Mouse (Mus musculus): ENCODE results near the gene Vdac1. TPM values are rescaled to one million over a fixed set of nuclear protein-coding genes. Genes with fewer than 3 reads are reported as not detected.
"Not testable (repeated sequence)": the region's sequence is repeated elsewhere in the genome, so short reads cannot be mapped to it uniquely, and the experiment has no call there.

Gene Vdac1
- polyA plus RNA-seq, 1 experiment from 2014 or later = 265 TPM

GRCm38 (mm10) chr11:52348156-52348555 is 12.5 kb upstream of the Vdac1 start:
- Histone ChIP-seq H3K27ac (ENCODE audit: low read depth, low read length) (no peak overlapping the region), H3K9ac (ENCODE audit: low read depth, low read length) (no peak overlapping the region), H3K36me3 (ENCODE audit: control insufficient read depth, insufficient read depth, low read length) (no peaks in the 10 kb centered on the region), H3K4me2 (replicated peaks; ENCODE audit: low read depth, low read length) (no peak overlapping the region), H3K4me1 (ENCODE audit: control insufficient read depth, insufficient read depth, low read length) (0 out of 2 replicates have a peak, but pooled peaks cover 4% of the 10 kb centered on the region), H3K4me3 (ENCODE audit: low read length) (no peak overlapping the region), H3K9me3 (ENCODE audit: control insufficient read depth, low read length) (no peaks in the 10 kb centered on the region), H3K27me3 (ENCODE audit: control insufficient read depth, insufficient read depth, low read length) (no peaks in the 10 kb centered on the region)
- no peak for ATAC-seq (ENCODE audit: low FRiP score, low TSS enrichment)
- WGBS = 86% methylated on average over 4 of the region's 4 CpGs

DNA sequence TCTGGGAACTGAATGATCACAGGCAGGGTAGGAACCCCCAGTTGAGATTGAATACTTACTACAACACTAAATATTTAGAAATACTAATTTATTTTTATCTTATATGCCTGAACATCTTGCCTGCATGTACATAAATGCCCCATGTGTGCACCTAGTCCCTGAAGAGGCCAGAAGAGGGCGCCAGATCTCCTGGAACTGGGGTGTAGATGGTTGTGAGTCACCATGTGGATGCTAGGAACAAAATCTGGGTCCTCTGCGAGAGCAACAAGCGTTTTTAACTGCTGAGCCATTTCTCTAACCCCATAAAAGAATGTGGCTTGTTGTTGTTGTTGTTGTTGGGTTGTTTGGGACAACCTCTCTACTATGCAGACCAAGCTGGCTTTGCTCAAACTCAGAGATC is 11.9 kb upstream of the Vdac1 start:
- no peak overlapping the region for H3K27ac ChIP-seq (ENCODE audit: low read depth, low read length)
- H3K4me1 ChIP-seq (ENCODE audit: control insufficient read depth, insufficient read depth, low read length) = 0 out of 2 replicates have a peak, but pooled peaks cover 4% of the 10 kb centered on the region
- H3K9ac ChIP-seq (ENCODE audit: low read depth, low read length) = no peak overlapping the region
- H3K4me3 ChIP-seq (ENCODE audit: low read length) = no peak overlapping the region
- H3K9me3 ChIP-seq (ENCODE audit: control insufficient read depth, low read length) = no peaks in the 10 kb centered on the region
- no peaks in the 10 kb centered on the region for H3K27me3 ChIP-seq (ENCODE audit: control insufficient read depth, insufficient read depth, low read length)
- H3K4me2 ChIP-seq (replicated peaks; ENCODE audit: low read depth, low read length) = no peak overlapping the region
- WGBS = 72% methylated on average over 3 of the region's 3 CpGs
- H3K36me3 ChIP-seq (ENCODE audit: control insufficient read depth, insufficient read depth, low read length) = no peaks in the 10 kb centered on the region
- ATAC-seq (ENCODE audit: low FRiP score, low TSS enrichment) = no peak

DNA sequence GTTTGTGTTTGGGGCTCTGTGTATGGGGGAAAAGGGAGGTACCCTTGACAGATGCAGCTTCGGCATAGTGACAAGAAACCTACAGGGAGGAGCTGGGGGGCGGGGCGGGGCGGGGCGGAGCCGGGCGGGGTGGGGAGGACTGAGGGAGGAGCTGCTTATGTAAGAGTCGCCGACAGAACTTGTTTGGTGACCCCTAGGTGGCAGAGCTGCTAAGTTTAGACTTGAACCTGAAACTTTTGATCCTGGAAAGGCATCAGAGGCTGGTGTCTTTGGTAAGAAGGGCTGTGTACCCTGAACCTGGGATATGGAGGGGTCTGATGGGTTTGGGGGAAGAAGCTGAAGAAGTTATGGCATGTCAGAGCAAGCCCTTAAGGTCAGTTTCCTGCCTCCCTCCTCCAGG is 9.7 kb upstream of the Vdac1 start:
- 0 out of 2 replicates have a peak, but pooled peaks cover 4% of the 10 kb centered on the region for H3K4me1 ChIP-seq (ENCODE audit: control insufficient read depth, insufficient read depth, low read length)
- H3K27me3 ChIP-seq (ENCODE audit: control insufficient read depth, insufficient read depth, low read length) = no peaks in the 10 kb centered on the region
- no peak overlapping the region for H3K4me3 ChIP-seq (ENCODE audit: low read length)
- no peaks in the 10 kb centered on the region for H3K9me3 ChIP-seq (ENCODE audit: control insufficient read depth, low read length)
- H3K36me3 ChIP-seq (ENCODE audit: control insufficient read depth, insufficient read depth, low read length) = no peaks in the 10 kb centered on the region
- 3% methylated on average over 9 of the region's 9 CpGs for WGBS
- no peak overlapping the region for H3K9ac ChIP-seq (ENCODE audit: low read depth, low read length)
- peak; percentile 34; the same call in 1 of the 2 replicates for ATAC-seq (ENCODE audit: low FRiP score, low TSS enrichment)
- no peak overlapping the region for H3K4me2 ChIP-seq (replicated peaks; ENCODE audit: low read depth, low read length)
- H3K27ac ChIP-seq (ENCODE audit: low read depth, low read length) = no peak overlapping the region

- Histone ChIP-seq H3K9ac (ENCODE audit: low read depth, low read length) (no peak overlapping the region), H3K36me3 (ENCODE audit: control insufficient read depth, insufficient read depth, low read length) (no peaks in the 10 kb centered on the region), H3K27me3 (ENCODE audit: control insufficient read depth, insufficient read depth, low read length) (no peaks in the 10 kb centered on the region), H3K4me1 (ENCODE audit: control insufficient read depth, insufficient read depth, low read length) (0 out of 2 replicates have a peak, but pooled peaks cover 4% of the 10 kb centered on the region), H3K9me3 (ENCODE audit: control insufficient read depth, low read length) (no peaks in the 10 kb centered on the region), H3K4me3 (ENCODE audit: low read length) (no peak overlapping the region), H3K4me2 (replicated peaks; ENCODE audit: low read depth, low read length) (no peak overlapping the region), H3K27ac (ENCODE audit: low read depth, low read length) (no peak overlapping the region)
- ATAC-seq (ENCODE audit: low FRiP score, low TSS enrichment) = no peak
- WGBS = 91% methylated on average over 3 of the region's 3 CpGs
Measured at GRCm38 (mm10) chr11:52352271-52352670, 8.4 kb upstream of the Vdac1 start.

- no peak for ATAC-seq (ENCODE audit: low FRiP score, low TSS enrichment)
- WGBS = 79% methylated on average over 5 of the region's 5 CpGs
- Histone ChIP-seq H3K9me3 (ENCODE audit: control insufficient read depth, low read length) (no peaks in the 10 kb centered on the region), H3K36me3 (ENCODE audit: control insufficient read depth, insufficient read depth, low read length) (no peaks in the 10 kb centered on the region), H3K27me3 (ENCODE audit: control insufficient read depth, insufficient read depth, low read length) (no peaks in the 10 kb centered on the region), H3K4me1 (ENCODE audit: control insufficient read depth, insufficient read depth, low read length) (0 out of 2 replicates have a peak, but pooled peaks cover 5% of the 10 kb centered on the region), H3K9ac (ENCODE audit: low read depth, low read length) (no peak overlapping the region), H3K27ac (ENCODE audit: low read depth, low read length) (no peak overlapping the region), H3K4me3 (ENCODE audit: low read length) (no peak overlapping the region), H3K4me2 (replicated peaks; ENCODE audit: low read depth, low read length) (no peak overlapping the region)
Measured at GRCm38 (mm10) chr11:52354644-52355043, 6.0 kb upstream of the Vdac1 start.

- Histone ChIP-seq H3K36me3 (ENCODE audit: control insufficient read depth, insufficient read depth, low read length) (no peaks in the 10 kb centered on the region), H3K4me1 (ENCODE audit: control insufficient read depth, insufficient read depth, low read length) (peaks cover 10% of the 10 kb centered on the region; the same call in 1 of the 2 replicates), H3K9me3 (ENCODE audit: control insufficient read depth, low read length) (no peaks in the 10 kb centered on the region), H3K4me2 (replicated peaks; ENCODE audit: low read depth, low read length) (no peak overlapping the region), H3K4me3 (ENCODE audit: low read length) (no peak overlapping the region), H3K27me3 (ENCODE audit: control insufficient read depth, insufficient read depth, low read length) (no peaks in the 10 kb centered on the region), H3K27ac (ENCODE audit: low read depth, low read length) (no peak overlapping the region), H3K9ac (ENCODE audit: low read depth, low read length) (no peak overlapping the region)
- ATAC-seq (ENCODE audit: low FRiP score, low TSS enrichment) = no peak
- 80% methylated on average over 1 of the region's 1 CpGs for WGBS
Measured at GRCm38 (mm10) chr11:52355601-52356000, 5.1 kb upstream of the Vdac1 start.

DNA sequence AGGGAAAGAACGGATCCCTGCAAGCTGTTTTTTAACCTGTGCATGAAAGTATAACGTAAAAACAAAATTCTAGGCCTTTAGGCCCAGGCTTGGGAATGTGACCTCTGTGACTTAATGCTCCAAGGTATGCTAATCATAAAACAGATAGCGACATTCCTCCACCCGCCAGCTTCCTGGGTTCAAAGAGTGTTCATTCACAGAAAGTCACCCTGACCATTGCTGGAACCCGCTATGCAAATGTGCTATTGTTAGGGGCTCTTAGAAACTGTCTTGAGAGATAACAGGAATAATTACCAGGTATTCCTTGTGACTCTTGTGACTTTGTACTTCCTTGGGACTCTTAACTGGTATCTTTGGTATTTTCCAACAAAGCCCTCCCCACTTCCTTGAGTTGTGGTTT is 3.6 kb upstream of the Vdac1 start:
- not testable (repeated sequence) for H3K9me3 ChIP-seq (ENCODE audit: control insufficient read depth, low read length); H3K36me3 ChIP-seq (ENCODE audit: control insufficient read depth, insufficient read depth, low read length); H3K9ac ChIP-seq (ENCODE audit: low read depth, low read length); H3K27ac ChIP-seq (ENCODE audit: low read depth, low read length); H3K27me3 ChIP-seq (ENCODE audit: control insufficient read depth, insufficient read depth, low read length); H3K4me1 ChIP-seq (ENCODE audit: control insufficient read depth, insufficient read depth, low read length); H3K4me2 ChIP-seq (replicated peaks; ENCODE audit: low read depth, low read length); ATAC-seq (ENCODE audit: low FRiP score, low TSS enrichment); H3K4me3 ChIP-seq (ENCODE audit: low read length)
- 95% methylated on average over 5 of the region's 5 CpGs for WGBS

DNA sequence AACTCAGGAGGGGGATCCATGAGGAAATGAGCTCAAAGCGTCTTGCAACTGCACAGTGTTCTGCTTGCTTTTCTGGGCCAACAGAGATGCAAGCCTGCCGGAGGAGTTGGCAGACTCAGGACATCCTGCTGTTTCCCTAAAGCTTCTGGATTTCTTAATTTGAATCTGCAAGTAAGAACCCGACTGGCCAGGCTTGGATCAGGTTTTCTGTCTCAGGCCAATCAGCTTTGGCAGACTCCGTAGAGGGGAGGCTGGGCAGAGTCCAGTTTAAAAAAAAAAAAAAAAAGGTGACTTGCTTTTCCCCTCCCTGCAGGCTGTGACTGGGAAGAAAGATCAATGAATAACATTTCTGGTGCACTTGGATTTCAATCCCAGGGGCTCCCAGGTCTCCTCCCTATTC is 2.1 kb upstream of the Vdac1 start:
- Histone ChIP-seq H3K4me3 (ENCODE audit: low read length) (no peak overlapping the region), H3K27ac (ENCODE audit: low read depth, low read length) (no peak overlapping the region; the same call in 1 of the 2 replicates), H3K36me3 (ENCODE audit: control insufficient read depth, insufficient read depth, low read length) (no peaks in the 10 kb centered on the region), H3K9ac (ENCODE audit: low read depth, low read length) (0 out of 2 replicates have a peak overlapping the region, but pooled peaks have one; percentile 7), H3K9me3 (ENCODE audit: control insufficient read depth, low read length) (no peaks in the 10 kb centered on the region), H3K4me2 (replicated peaks; ENCODE audit: low read depth, low read length) (peak overlapping the region; percentile 25), H3K4me1 (ENCODE audit: control insufficient read depth, insufficient read depth, low read length) (peaks cover 19% of the 10 kb centered on the region), H3K27me3 (ENCODE audit: control insufficient read depth, insufficient read depth, low read length) (no peaks in the 10 kb centered on the region)
- no peak for ATAC-seq (ENCODE audit: low FRiP score, low TSS enrichment)
- WGBS = 36% methylated on average over 4 of the region's 4 CpGs

- Histone ChIP-seq H3K36me3 (ENCODE audit: control insufficient read depth, insufficient read depth, low read length) (no peaks in the 10 kb centered on the region), H3K27ac (ENCODE audit: low read depth, low read length) (peak overlapping the region; percentile 97), H3K9me3 (ENCODE audit: control insufficient read depth, low read length) (no peaks in the 10 kb centered on the region), H3K4me2 (replicated peaks; ENCODE audit: low read depth, low read length) (peak overlapping the region; percentile 58), H3K27me3 (ENCODE audit: control insufficient read depth, insufficient read depth, low read length) (no peaks in the 10 kb centered on the region), H3K9ac (ENCODE audit: low read depth, low read length) (peak overlapping the region; percentile 98), H3K4me1 (ENCODE audit: control insufficient read depth, insufficient read depth, low read length) (peaks cover 32% of the 10 kb centered on the region), H3K4me3 (ENCODE audit: low read length) (peak overlapping the region; percentile 97)
- 14% methylated on average over 22 of the region's 22 CpGs for WGBS
- ATAC-seq (ENCODE audit: low FRiP score, low TSS enrichment) = peak; percentile 26; the same call in 1 of the 2 replicates
Measured at GRCm38 (mm10) chr11:52359686-52360470, 782 bp upstream of the Vdac1 start.

All from kidney, embryonic 14.5 days (tissue).